Comparison of ENCODE assay signal across 8 mouse cellular contexts in genomic region chr6:71909384-71909783, GRCm38 (mm10). TPM values are rescaled to one million over a fixed set of nuclear protein-coding genes. Genes with fewer than 3 reads are reported as not detected.
DNase-seq lines count a peak whose midpoint lies in the region; ATAC-seq and TF ChIP-seq lines count a peak whose summit lies in the region.

No protein-coding gene starts in this region.

- H3K4me3 ChIP-seq in heart, embryonic 13.5 days = peak overlapping the region; percentile 77
- H3K4me3 ChIP-seq in MEL (ENCODE audit: control insufficient read depth in 1 of 2, insufficient read depth in 1 of 2, low read depth in 2 of 2, low read length in 2 of 2) = peak overlapping the region; percentile 94 to 98
- peak overlapping the region; percentile 81 for H3K4me3 ChIP-seq in heart, postnatal 0 days (ENCODE audit: low read depth, low read length)
- H3K4me3 ChIP-seq in macrophage (ENCODE audit: inconsistent target) = peak overlapping the region; percentile 81

- H3K27me3 ChIP-seq in heart, embryonic 13.5 days (replicated peaks) = no peaks in the 10 kb centered on the region
- H3K27me3 ChIP-seq in MEL (ENCODE audit: control insufficient read depth in 1 of 2, insufficient read depth in 2 of 2, low read length in 2 of 2) = no peaks in the 10 kb centered on the region
- H3K27me3 ChIP-seq in heart, postnatal 0 days (ENCODE audit: control insufficient read depth, insufficient read depth, low read length) = no peaks in the 10 kb centered on the region

- TF ChIP-seq RAD21 in MEL (IDR thresholded peaks at IDR 0.05; ENCODE audit: low read depth, low read length) = no peak

- 19% methylated on average over 10 of the region's 10 CpGs for WGBS in heart, embryonic 13.5 days
- 22% methylated on average over 10 of the region's 10 CpGs for WGBS in heart, postnatal 0 days
- WGBS in macrophage (ENCODE audit: missing documents) = 23% methylated on average over 10 of the region's 10 CpGs

- TF ChIP-seq EP300 in MEL (IDR thresholded peaks at IDR 0.05; ENCODE audit: low read depth in 1 of 2, low read length in 2 of 2) = no peak
- TF ChIP-seq EP300 in heart, postnatal 0 days (IDR thresholded peaks at IDR 0.05; ENCODE audit: low read depth) = no peak

- TF ChIP-seq CTCF in MEL (IDR thresholded peaks at IDR 0.05 in 2 of 3, conservative IDR thresholded peaks at IDR 0.05 in 1 of 3; ENCODE audit: control insufficient read depth in 1 of 3, insufficient read depth in 1 of 3, low read depth in 2 of 3, low read length in 3 of 3, poor library complexity in 1 of 3, severe bottlenecking in 1 of 3) = 0 out of 6 replicates have a peak, but pooled peaks of 1 of the 3 experiments have one; percentile 1
- no peak for TF ChIP-seq CTCF in heart, postnatal 0 days (IDR thresholded peaks at IDR 0.05; ENCODE audit: low read depth)

- H3K9me3 ChIP-seq in heart, embryonic 13.5 days = no peaks in the 10 kb centered on the region
- H3K9me3 ChIP-seq in MEL (replicated peaks; ENCODE audit: insufficient read depth, low read length) = no peaks in the 10 kb centered on the region
- no peaks in the 10 kb centered on the region for H3K9me3 ChIP-seq in heart, postnatal 0 days (replicated peaks; ENCODE audit: control insufficient read depth, low read length)

- DNase-seq in heart, postnatal 36 days = no peak
- no peak for DNase-seq in MEL (ENCODE audit: low read depth, low spot score)
- no peak for DNase-seq in heart, postnatal 0 days (ENCODE audit: low spot score)
- DNase-seq in c-Kit-positive CD71-positive TER-119-positive erythroid progenitor cells, embryonic 14.5 days (ENCODE audit: low spot score) = no peak
- no peak for DNase-seq in cerebellum, postnatal 25 days

- H3K9ac ChIP-seq in heart, embryonic 13.5 days = peak overlapping the region; percentile 85
- H3K9ac ChIP-seq in MEL (ENCODE audit: control insufficient read depth, low read depth, low read length, poor library complexity, severe bottlenecking) = peak overlapping the region; percentile 51
- peak overlapping the region; percentile 76 for H3K9ac ChIP-seq in heart, postnatal 0 days (replicated peaks; ENCODE audit: low read depth, low read length)

- intact Hi-C loops in heart, postnatal 36 days (cut with DNase I) = loop anchor here (5.0 to 10.0 kb wide), 2 partner anchors 435 to 467 kb away; partner anchors contain the start of genes 0610030E20Rik, Rmnd5a and Usp39

- peaks cover 41% of the 10 kb centered on the region for H3K36me3 ChIP-seq in heart, embryonic 13.5 days
- H3K36me3 ChIP-seq in MEL (ENCODE audit: control insufficient read depth in 1 of 2, insufficient read depth in 2 of 2, low read length in 2 of 2) (peaks cover 18 to 21% of the 10 kb centered on the region in 2 experiments), macrophage (ENCODE audit: inconsistent target) (peaks cover 12% of the 10 kb centered on the region)
- H3K36me3 ChIP-seq in heart, postnatal 0 days (replicated peaks; ENCODE audit: control insufficient read depth, insufficient read depth, low read length) = peaks cover 17% of the 10 kb centered on the region

- no peak for ATAC-seq in heart, embryonic 13.5 days (ENCODE audit: extremely low read depth, insufficient number of reproducible peaks, low FRiP score, low TSS enrichment)
- no peak for ATAC-seq in heart, postnatal 0 days (ENCODE audit: insufficient read depth, low read depth)
- no peak for ATAC-seq in activated CD4-positive, CD25-positive, alpha-beta regulatory T cell, adult 4 months

- H3K27ac ChIP-seq in heart, embryonic 13.5 days (replicated peaks) = peak overlapping the region; percentile 74
- H3K27ac ChIP-seq in MEL (ENCODE audit: control insufficient read depth, low read depth, low read length) = peak overlapping the region; percentile 1; the same call in 1 of the 2 replicates
- H3K27ac ChIP-seq in heart, postnatal 0 days (ENCODE audit: low read depth) = peak overlapping the region; percentile 50
- H3K27ac ChIP-seq in macrophage = peak overlapping the region; percentile 96

- peaks cover 44% of the 10 kb centered on the region for H3K79me2 ChIP-seq in MEL (ENCODE audit: control insufficient read depth, insufficient read depth, low read length, poor library complexity)
- peaks cover 57% of the 10 kb centered on the region for H3K79me2 ChIP-seq in macrophage (ENCODE audit: inconsistent target)

- peak overlapping the region; percentile 78 for H3K4me2 ChIP-seq in heart, embryonic 13.5 days
- H3K4me2 ChIP-seq in heart, postnatal 0 days (ENCODE audit: low read depth, low read length) = peak overlapping the region; percentile 77

- TF ChIP-seq POLR2A in MEL (IDR thresholded peaks at IDR 0.05; ENCODE audit: control insufficient read depth in 1 of 2, insufficient read depth in 1 of 2, low read depth in 1 of 2, low read length in 2 of 2, poor library complexity in 1 of 2) = no peak

- H3K4me1 ChIP-seq in heart, embryonic 13.5 days = peaks cover 44% of the 10 kb centered on the region
- H3K4me1 ChIP-seq in MEL (ENCODE audit: control insufficient read depth in 1 of 2, insufficient read depth in 2 of 2, low read length in 2 of 2) = peaks cover 3% of the 10 kb centered on the region in 2 experiments; a peak in 2 of 4 replicates
- H3K4me1 ChIP-seq in heart, postnatal 0 days (ENCODE audit: control insufficient read depth, insufficient read depth) = peaks cover 27% of the 10 kb centered on the region

TF ChIP-seq in MEL, 35 proteins besides CTCF, POLR2A, EP300 and RAD21:
- TF ChIP-seq CHD2 (IDR thresholded peaks at IDR 0.05; ENCODE audit: low read length) = no peak
- TF ChIP-seq GATA1 (IDR thresholded peaks at IDR 0.05; ENCODE audit: low read depth, low read length) = 0 out of 2 replicates have a peak, but pooled peaks have one; percentile 7
- no peak for TF ChIP-seq MYB (IDR thresholded peaks at IDR 0.05; ENCODE audit: low read depth, low read length)
- TF ChIP-seq NRF1 (IDR thresholded peaks at IDR 0.05; ENCODE audit: insufficient read depth, low read depth, low read length, poor library complexity, severe bottlenecking) = no peak
- TF ChIP-seq MYC (IDR thresholded peaks at IDR 0.05; ENCODE audit: low read depth, low read length) = no peak
- no peak for TF ChIP-seq SIN3A (IDR thresholded peaks at IDR 0.05; ENCODE audit: low read length)

RNA-seq across cellular contexts. Expression of gene Polr1a, which starts 0.5 kb away (rescaled TPM):
- 23.1 and 24.2 TPM in 2 replicates for polyA plus RNA-seq in heart, embryonic 13.5 days (2015; fragmentation: Nextera tagmentation; extraction: Ambion mirVana)
- total RNA-seq in heart, postnatal 36 days (2021) = 10 to 100 TPM; 44.5 to 51.4 TPM
- total RNA-seq in MEL (2012; rRNA removed) = 66.8 and 68.4 TPM in 2 replicates
- polyA plus RNA-seq in MEL (2012; ENCODE audit: insufficient read depth in 1 of 2, insufficient read length in 2 of 2, low read depth in 1 of 2, low replicate concordance in 2 of 2, missing spikeins in 1 of 2) (100 to 1,000 TPM; 105 to 211 TPM), macrophage (2018) (6.1 to 26.9 TPM (median 16.6 TPM) in 3 replicates)
- 26.2 and 32.0 TPM in 2 replicates for total RNA-seq in heart, postnatal 0 days (2014; rRNA removed; ENCODE audit: low replicate concordance)
- 15.3 and 17.8 TPM in 2 replicates for polyA plus RNA-seq in heart, postnatal 0 days (2015; fragmentation: Nextera tagmentation; extraction: Ambion mirVana)
- 10 to 100 TPM in 24 of 26 experiments, 1 to 10 TPM in 2; 9.3 to 50.1 (median 26.3) TPM for total RNA-seq in macrophage (2018; cell fraction: chromatin; rRNA removed)
- 10 to 100 TPM in 11 of 26 experiments, 1 to 10 TPM in 15; 5.5 to 15.6 (median 9.3) TPM for total RNA-seq in macrophage (2018; cell fraction: cytosol; rRNA removed)
- total RNA-seq in macrophage (2018; cell fraction: nucleus; rRNA removed) = 10 to 100 TPM in 20 of 26 experiments, 1 to 10 TPM in 6; 5.1 to 50.8 (median 13.2) TPM
- 10 to 100 TPM; 17.5 to 24.8 TPM for polyA plus RNA-seq in activated CD4-positive, CD25-positive, alpha-beta regulatory T cell, adult 4 months (2017; shearing (Covaris generic))

RNA-seq across cellular contexts. Expression of gene Ptcd3, which starts 0.8 kb away (rescaled TPM):
- polyA plus RNA-seq in heart, embryonic 13.5 days (2015; fragmentation: Nextera tagmentation; extraction: Ambion mirVana) = 95.2 and 102 TPM in 2 replicates
- 100 to 1,000 TPM; 118 to 133 TPM for total RNA-seq in heart, postnatal 36 days (2021)
- 89.6 and 93.5 TPM in 2 replicates for total RNA-seq in MEL (2012; rRNA removed)
- polyA plus RNA-seq in MEL (2012; ENCODE audit: insufficient read depth in 1 of 2, insufficient read length in 2 of 2, low read depth in 1 of 2, low replicate concordance in 2 of 2, missing spikeins in 1 of 2) (100 to 1,000 TPM in 1 of 2 experiments, 10 to 100 TPM in 1; 94.3 to 156 TPM), macrophage (2018) (13.1 to 37.8 TPM (median 34.7 TPM) in 3 replicates)
- total RNA-seq in heart, postnatal 0 days (2014; rRNA removed; ENCODE audit: low replicate concordance) = 70.0 and 95.6 TPM in 2 replicates
- polyA plus RNA-seq in heart, postnatal 0 days (2015; fragmentation: Nextera tagmentation; extraction: Ambion mirVana) = 78.4 and 84.8 TPM in 2 replicates
- total RNA-seq in macrophage (2018; cell fraction: chromatin; rRNA removed) = 100 to 1,000 TPM in 7 of 26 experiments, 10 to 100 TPM in 19; 17.0 to 123 (median 77.9) TPM
- 10 to 100 TPM; 10.5 to 19.9 (median 14.5) TPM for total RNA-seq in macrophage (2018; cell fraction: cytosol; rRNA removed)
- total RNA-seq in macrophage (2018; cell fraction: nucleus; rRNA removed) = 100 to 1,000 TPM in 2 of 26 experiments, 10 to 100 TPM in 24; 11.6 to 119 (median 36.1) TPM
- 10 to 100 TPM; 67.5 to 69.8 TPM for polyA plus RNA-seq in activated CD4-positive, CD25-positive, alpha-beta regulatory T cell, adult 4 months (2017; shearing (Covaris generic))

Comparison
In these comparisons a context has a peak if more than half of its experiments do, and no peak if none do; other contexts are left out.
1. H3K27ac ChIP-seq: peak in every context shown above with its lines; median percentile 96 in macrophage; 74 in heart, embryonic 13.5 days; 50 in heart, postnatal 0 days; 1 in MEL.